Mouse (Mus musculus) left cerebral cortex, postnatal 14 days (tissue): ENCODE results near the gene Cog1. TPM values are rescaled to one million over a fixed set of nuclear protein-coding genes. Genes with fewer than 3 reads are reported as not detected.

Experiments used
- DNase-seq, 2 experiments: peaks; one replicate each; pipeline ENCODE4 v3.0.0; 2021 to 2022; ENCODE audit warnings: low spot score in 2 of 2, mixed read lengths in 1 of 2
- intact Hi-C: fragments of 180-260 bp; cut with DNase I; formaldehyde crosslinking; loops from one replicate; pipeline ENCODE4 v1.15.1; 2025
- long read RNA-seq, 2 experiments: library from polyadenylated mRNA; stranded (forward); transcript quantifications; one replicate each; pipeline ENCODE4 v2.0.0; 2021
- total RNA-seq, 2 experiments: library from RNA; stranded (reverse); gene quantifications; 2 replicates each; pipeline ENCODE4 v1.2.3; 2021

Cog1 gene
- 10 to 100 TPM; 36.8 to 38.7 TPM for total RNA-seq
- long read RNA-seq, experiment 1, transcript Cog1-201 (14 exons, 3,935 nt), result major isoform, 96 of 121 reads
- long read RNA-seq, experiment 1, partial matches to known transcripts, result 4 of 121 reads
- long read RNA-seq, experiment 1, other reads (novel, unspliced or antisense), result 21 of 121 reads
- long read RNA-seq, experiment 2, transcript Cog1-201 (14 exons, 3,935 nt), result major isoform, 52 of 86 reads
- long read RNA-seq, experiment 2, partial matches to known transcripts, result 15 of 86 reads
- long read RNA-seq, experiment 2, other reads (novel, unspliced or antisense), result 18 of 86 reads

DNA sequence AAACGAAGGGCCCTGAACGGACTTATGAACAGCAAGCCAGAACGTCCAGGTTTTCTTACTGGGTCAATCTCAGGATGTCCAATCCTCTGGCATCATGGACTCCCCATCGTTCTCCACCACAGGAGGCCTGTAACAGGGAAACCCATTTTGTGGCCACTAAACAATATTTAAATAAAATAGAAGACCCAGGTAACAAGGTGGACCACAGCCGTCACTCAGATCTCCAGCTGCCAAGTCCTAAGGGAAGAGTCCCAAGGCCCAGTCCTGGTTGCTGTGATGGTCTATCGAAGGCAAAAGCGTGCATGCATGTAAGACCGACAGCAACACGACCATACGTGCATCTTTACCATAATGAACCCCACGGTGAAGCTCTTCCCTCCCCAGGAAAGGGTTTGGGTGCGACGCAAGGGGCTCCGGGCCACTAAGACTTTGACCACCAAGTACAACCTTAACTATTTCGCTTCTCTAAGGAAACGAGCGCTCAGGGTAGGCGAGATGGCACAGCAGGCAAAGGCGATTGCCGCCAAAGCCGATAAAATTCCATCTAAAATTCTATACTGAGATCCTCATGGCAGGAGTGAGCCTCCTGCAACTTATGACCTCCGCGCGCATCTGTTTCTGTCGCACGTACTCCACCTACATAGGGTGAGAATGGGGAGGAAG lies at the start of gene Cog1:
Cog1 (plus strand) TSS at position 480 of the 663 bp plus-strand sequence.
- intact Hi-C loops, result loop anchor here (2.0 kb wide), 1 partner anchor 34 kb away; no protein-coding TSS in a partner anchor
- DNase-seq, result no peak

DNA sequence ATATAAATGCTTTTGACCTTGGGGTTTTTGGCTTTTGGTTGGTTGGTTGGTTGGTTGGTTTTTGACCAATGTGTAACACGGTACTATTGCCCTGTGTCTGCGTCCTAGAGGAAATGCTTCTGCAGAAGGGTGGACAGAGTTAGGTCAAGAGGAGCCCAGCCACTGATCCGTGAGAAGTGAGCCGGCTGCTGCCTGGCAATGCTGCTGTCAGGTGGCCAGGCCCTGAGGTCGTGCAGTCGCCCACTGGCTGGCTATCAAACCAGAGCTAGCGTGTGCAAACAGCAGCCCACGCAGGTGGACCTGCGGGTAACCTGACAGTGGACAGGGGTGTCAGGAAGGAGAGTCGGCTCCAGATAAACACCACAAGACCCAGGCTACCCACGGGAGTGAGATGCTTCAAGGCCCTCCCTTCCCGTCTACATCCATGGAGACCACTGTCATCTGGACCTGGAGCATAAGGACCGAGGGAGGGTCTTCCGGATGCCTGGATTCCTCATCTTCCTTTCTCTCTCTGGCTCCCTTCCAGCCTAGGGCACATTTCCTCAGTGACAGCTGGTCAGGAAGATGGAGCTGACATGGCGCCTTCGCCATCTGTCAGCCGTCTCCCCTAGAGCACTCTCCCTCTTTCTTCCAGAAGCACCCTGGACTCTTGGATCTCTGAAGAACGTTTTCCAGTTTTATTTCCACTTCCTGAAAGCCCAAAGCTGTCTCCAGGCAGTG lies 48.3 kb upstream of the Cog1 start:
- DNase-seq, result no peak
- intact Hi-C loops, result no loop called here

DNA sequence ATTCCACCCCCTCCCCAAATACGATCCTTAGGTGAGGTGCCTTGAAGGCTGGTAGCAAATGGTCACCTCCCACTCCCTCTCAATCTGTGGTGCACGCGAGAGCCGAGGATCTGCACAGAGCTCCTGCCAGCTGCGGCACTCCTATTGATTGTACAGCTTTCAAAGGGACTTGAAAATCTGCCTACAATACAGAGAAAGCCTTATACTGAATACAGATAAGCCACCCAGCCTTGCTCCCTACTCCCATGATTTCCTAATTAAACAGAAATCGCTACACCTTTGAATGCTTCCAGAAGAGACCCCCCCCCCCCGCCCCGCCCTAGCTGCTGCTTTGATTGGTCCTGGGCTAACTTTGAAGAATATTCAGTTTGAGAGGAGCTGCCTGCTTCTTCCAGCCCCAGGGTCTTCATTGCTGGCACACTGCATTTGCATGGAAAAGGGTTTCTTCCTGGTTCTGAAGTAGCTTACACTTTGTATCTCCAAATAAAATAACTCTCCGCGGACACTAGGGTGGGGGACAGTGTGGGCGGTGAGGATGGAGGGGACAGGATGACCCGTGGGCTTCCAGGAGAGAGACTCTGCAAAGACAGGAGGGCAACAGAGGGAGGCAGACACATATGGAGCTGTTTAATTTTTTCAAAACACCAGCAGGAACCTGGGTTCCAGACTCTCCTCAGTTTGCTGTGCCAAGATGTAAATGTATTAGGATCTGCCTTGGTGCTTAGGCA lies 47.2 kb upstream of the Cog1 start:
- intact Hi-C loops, result no loop called here
- DNase-seq, result no peak

GRCm38 (mm10) chr11:113607556-113607955 lies 41.4 kb upstream of the Cog1 start:
- no peak for DNase-seq
- intact Hi-C loops, result no loop called here

- intact Hi-C loops, result no loop called here
These were observed 39.4 kb upstream of the Cog1 start for GRCm38 (mm10) chr11:113609581-113609980.

DNA sequence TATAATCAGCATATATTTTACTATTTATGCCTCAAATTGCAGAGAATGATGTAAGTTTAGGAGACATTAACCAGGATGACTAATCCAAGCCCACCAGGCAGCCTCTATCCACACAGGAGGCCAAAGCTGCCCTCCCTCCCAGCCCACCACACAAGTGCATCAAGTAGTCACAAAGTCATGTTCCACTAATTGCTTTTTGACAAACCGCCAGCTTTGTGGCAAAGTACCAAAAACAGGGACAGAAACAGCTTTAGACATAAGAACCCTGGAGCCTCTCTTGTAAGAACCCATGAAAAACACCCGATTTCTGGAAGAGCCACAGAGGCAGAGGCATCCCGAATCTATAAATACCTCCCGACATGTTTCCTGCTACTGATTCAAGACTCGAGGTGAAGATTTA lies 38.7 kb upstream of the Cog1 start:
- no peak for DNase-seq
- intact Hi-C loops, result loop anchor here (10.0 kb wide), 1 partner anchor 95 kb away; no protein-coding TSS in a partner anchor

More at GRCm38 (mm10) chr11:113609581-113609980, 39.4 kb upstream of the Cog1 start:
- no peak for DNase-seq

DNA sequence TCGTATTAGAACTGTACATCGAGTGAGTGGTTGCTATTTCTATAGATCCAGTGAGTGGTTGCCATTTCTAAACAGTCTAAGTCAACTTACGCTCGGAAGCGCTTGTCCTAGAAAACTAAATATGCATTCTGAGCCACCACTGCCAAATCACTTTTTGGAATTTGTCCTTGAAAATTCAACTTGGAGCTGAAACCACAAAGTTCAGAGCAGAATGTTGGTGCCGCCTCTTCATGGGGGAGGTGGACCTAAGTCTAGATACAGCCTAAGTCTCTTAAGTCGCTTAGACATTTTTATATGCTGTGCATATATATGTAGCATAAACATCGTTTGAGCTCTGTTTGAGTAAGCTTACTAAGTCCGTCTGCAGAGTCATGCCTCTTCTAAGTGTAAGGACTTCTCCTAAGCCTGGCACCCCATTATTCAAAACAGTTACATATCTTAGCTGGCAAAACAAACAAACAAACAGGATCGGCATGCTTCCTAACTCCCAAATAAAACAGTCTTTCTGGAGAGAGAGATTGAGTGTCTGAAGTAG lies 37.8 kb upstream of the Cog1 start:
- DNase-seq, result no peak
- intact Hi-C loops, result loop anchor here (10.0 kb wide), 1 partner anchor 96 kb away; no protein-coding TSS in a partner anchor

DNA sequence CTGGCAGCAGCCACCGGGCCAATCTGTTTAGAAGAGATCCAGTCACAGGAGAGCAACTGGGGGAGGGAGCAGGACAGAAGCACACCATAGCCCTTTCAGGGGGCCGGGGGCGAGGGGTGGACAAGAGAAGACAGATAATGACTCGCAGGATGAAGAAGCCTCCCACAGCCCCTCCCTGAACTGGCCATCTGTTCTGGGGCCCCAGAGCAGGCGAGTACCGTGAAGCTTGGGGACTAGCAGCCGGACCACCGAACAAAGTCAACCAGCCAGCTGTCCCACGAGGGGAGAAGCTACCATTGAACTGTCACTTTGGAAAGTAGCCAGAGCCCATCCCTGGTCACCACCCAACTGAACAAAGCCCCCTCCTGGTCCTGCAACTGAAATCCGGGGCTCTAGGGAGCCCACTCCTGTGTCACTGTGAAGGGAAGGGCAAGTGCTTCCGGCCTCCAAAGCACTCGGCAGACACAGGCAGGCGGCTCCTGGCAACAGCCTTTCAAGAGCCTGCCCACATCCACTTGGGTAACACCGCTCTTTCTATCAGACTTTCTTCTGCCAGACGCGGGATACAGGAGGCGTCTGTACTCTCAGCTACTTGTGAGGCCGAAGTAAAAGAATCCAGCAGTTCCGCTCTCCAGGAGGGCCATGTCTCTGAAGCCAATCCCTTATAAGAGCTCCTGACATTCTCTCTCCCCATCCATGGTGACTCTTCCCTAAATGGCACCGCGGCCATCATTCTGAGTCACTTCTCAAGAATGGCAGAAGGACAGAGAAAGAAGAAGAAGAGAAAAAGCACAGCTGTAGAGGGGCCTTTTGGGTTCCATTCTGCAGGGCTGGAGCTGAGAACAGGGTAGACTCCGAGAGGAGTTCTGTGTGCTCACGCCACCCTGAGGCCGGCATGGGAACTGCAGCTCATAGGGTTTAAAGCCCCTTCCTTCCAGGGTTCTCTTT lies 37.0 kb upstream of the Cog1 start:
- DNase-seq, result peak; percentile 49 to 78
- intact Hi-C loops, result loop anchor here (2.0 to 10.0 kb wide), 2 partner anchors 97 to 315 kb away; no protein-coding TSS in a partner anchor

DNA sequence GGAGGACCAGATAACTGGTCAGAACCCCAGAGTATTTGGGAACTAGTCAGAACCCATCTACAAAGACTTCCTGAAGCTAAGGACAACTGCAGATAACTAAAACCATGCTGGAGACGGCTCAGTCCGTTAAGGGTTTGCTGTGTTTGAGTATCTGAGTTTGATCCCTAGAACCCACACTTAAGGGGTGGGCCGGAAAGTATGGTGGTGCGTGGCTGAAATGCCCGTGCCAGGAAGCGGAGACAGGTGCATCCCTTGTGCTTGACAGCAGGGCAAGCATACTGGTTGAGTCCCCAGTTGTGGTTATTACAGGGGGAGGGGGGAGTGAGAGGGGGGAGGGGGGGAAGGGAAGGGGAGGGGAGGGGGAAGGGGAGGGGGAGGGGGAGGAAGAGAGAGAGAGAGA lies 34.5 kb upstream of the Cog1 start:
- DNase-seq, result no peak
- intact Hi-C loops, result loop anchor here (10.0 kb wide), 1 partner anchor 100 kb away; no protein-coding TSS in a partner anchor

DNA sequence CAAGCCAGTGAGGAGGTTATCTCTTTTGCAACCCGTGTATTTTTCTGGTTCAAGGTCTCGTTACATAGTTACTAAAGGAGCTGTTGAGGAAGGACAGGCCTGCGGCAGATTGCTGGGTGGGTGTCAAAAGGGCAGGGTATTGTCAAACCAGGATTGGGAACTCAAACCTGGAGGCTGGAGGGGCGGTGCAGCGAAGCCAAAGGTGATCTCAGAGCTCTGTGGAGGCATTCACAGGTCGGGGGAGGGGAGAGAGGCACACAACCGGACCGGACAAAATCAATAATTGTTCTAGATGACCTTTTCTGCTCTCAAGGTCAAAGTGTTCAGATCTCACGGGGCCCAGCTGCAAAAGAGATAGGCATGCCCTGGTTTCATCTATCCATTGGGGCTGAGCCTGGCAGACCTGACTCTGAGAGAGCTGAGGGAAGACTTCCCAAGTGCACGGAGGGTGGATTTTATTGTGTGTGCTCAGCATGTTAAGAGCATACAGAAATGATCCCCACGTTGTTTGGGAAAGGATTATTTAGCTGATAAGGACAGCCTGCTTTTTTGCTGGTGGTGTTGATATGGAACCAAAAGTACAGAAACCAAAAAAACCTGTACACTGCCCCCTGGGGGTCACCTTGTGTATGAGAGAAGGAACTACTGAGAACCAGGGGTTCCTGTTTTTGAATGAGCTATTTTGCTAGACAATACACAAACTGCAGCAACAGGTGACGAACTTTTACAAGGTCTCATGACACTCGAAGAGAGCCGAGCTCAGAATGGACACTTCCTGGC lies 31.6 kb upstream of the Cog1 start:
- intact Hi-C loops, result loop anchor here (10.0 kb wide), 1 partner anchor 103 kb away; no protein-coding TSS in a partner anchor
- peak; percentile 78 to 80 for DNase-seq

DNA sequence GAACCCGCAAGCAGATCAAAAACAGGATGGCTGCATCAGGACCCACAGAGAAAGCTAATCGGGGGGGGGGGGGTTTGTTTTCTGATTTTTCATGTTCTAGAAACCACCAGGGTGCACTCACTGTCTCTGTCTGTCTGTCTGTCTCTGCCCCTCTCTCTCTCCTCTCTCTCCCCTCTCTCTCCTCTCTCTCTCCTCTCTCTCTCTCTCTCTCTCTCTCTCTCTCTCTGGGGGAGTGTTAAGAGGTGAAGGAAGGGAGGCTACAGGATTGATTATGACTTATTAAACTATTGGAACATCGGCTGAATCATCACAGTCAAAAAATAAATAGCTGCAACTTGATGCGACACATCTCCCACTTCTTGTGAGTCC lies 30.7 kb upstream of the Cog1 start:
- no peak for DNase-seq

GRCm38 (mm10) chr11:113618672-113619419 lies 30.1 kb upstream of the Cog1 start, which contains the start of gene Sstr2:
Gene Sstr2, plus strand, starts transcription at chr11:113619342.
- DNase-seq, result peak; percentile 62 to 82
- intact Hi-C loops, result loop anchor here (10.0 kb wide), 1 partner anchor 104 kb away; no protein-coding TSS in a partner anchor

More for the DNA sequence above, 30.7 kb upstream of the Cog1 start:
- intact Hi-C loops, result loop anchor here (10.0 kb wide), 1 partner anchor 103 kb away; no protein-coding TSS in a partner anchor

GRCm38 (mm10) chr11:113619420-113620080 lies 29.4 kb upstream of the Cog1 start:
- no peak for DNase-seq
- intact Hi-C loops, result loop anchor here (10.0 kb wide), 1 partner anchor 105 kb away; no protein-coding TSS in a partner anchor

DNA sequence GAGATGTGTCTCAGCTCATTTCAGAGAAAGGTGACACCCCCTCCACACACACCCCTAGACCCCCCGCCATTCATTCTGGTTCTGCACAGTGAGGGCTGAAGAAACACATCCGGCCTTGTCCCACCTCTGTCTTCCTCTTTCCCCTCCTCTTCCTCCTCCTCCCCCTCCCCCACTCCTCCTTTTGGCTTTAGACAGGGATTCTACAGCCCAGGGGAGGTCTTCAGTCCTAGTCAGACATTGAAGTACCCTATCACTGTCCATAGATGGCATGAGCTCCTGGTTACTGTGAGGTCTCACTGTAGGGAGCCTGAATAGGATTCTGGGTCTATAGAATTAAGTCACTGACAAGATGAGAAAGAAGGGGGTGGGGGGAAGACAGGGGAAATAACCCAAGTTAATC lies 28.0 kb upstream of the Cog1 start:
- intact Hi-C loops, result no loop called here
- no peak for DNase-seq

DNA sequence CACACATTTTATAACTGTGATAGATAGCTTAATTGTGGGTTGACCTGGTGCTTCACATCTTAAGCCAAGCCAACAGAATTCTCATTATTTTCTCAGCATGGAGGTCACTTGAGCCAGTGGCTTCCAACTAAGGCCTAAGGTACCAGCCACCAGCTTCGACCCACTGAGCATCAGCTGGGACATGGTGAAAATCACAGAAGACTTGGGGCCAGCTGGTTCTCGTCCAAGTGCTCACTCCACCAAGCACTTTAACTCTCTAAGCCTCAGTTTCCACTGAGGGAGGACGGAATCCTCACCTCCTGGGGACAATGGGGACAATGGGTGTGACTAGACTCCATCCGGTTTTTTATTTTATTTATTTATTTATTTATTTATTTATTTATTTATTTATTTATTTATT lies 26.9 kb upstream of the Cog1 start:
- DNase-seq, result no peak
- intact Hi-C loops, result no loop called here

DNA sequence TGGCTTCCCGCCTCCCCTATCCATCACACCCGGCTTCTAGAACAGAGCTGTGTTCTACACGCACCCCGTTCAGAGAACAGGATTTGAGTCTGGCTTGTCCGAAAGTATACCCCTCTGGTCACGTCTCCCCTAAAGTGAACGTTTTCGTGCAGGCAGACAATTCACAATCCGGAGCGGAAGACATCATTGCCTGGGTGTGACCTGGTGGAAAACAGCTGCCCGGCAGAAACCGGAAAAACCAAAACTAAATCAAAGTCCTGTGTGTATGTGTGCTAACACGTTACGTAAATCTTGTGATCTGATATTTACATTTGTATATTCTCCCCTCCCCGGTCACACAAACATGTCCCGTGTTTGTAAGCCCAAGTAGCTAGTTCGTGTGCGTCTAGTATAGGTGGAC lies 23.5 kb upstream of the Cog1 start:
- intact Hi-C loops, result no loop called here
- no peak for DNase-seq
